Mouse (Mus musculus): Measurements from ENCODE around the gene Cyp2c23. TPM values are rescaled to one million over a fixed set of nuclear protein-coding genes. Genes with fewer than 3 reads are reported as not detected.

The Cyp2c23 gene
- polyA plus RNA-seq, 1 experiment from 2014 or later: not detected

DNA sequence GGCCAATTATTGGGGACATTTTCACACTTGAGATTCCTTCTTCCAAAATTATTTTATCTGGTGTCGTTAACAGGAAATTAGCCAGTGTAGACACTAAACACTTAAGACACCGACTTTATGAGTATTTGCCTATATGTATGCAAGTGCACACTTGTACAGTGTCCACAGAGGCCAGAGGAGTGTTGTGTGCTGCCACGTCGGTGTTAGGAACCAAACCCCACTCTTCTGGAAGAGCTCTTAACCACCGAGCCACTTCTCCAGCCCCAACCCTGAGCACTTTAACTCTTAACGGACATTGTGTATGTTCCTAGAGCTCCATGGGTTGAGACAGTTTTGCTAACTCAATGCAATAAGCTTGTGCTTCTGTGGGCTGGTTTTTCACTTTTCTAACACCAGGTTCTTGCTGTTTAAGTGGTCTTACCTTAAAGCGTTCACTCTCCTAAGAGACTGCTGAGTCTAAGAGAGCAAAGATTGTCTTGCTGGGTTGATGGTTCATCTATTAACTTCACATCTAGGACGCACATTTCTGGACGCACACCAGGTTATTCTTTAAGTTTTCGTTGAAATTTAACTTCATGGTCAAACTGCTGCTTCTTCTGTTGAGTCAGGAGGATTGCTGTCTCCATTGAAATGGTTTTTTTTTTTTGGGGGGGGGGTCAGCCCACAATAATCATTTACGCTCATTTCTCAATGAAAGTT, 3.2 kb upstream of the Cyp2c23 start:
- no peaks in the 10 kb centered on the region for H3K27me3 ChIP-seq (replicated peaks; ENCODE audit: control insufficient read depth, insufficient read depth, low read length)
- no peak overlapping the region for H3K4me3 ChIP-seq (ENCODE audit: low read length)
- no peaks in the 10 kb centered on the region for H3K4me1 ChIP-seq (ENCODE audit: control insufficient read depth, insufficient read depth, low read depth, low read length)
- no peak overlapping the region for H3K4me2 ChIP-seq (ENCODE audit: low read length)
- no peak overlapping the region for H3K27ac ChIP-seq (ENCODE audit: low read depth, low read length)
- 93% methylated on average over 11 of the region's 11 CpGs for WGBS
- no peak overlapping the region for H3K9ac ChIP-seq (ENCODE audit: low read depth, low read length)
- H3K36me3 ChIP-seq (ENCODE audit: control insufficient read depth, insufficient read depth, low read length): peaks cover 7% of the 10 kb centered on the region
- ATAC-seq: no peak
- H3K9me3 ChIP-seq (ENCODE audit: control insufficient read depth, low read length): no peaks in the 10 kb centered on the region

DNA sequence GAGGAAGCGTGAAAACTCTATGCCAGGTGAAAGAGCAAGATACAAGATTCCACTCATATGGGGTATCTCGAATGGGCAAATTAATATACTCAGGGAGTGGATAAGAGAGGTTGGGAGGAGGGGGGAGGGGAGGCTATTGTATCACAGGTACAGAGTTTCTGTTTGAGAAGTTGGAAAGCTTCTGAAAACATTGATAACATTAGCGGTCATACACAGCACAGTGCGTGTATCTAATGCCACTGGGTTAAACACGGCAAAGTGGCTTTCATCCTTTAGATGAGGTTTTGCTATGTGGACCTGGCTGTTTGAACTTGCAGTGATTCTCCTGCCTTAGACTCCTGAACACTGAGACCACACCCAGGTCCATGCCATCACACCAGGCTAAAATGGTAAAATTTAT, 1.0 kb upstream of the Cyp2c23 start:
- no peak overlapping the region for H3K4me3 ChIP-seq (ENCODE audit: low read length)
- no peak overlapping the region for H3K9ac ChIP-seq (ENCODE audit: low read depth, low read length)
- no peaks in the 10 kb centered on the region for H3K4me1 ChIP-seq (ENCODE audit: control insufficient read depth, insufficient read depth, low read depth, low read length)
- no peaks in the 10 kb centered on the region; the same call in 1 of the 2 replicates for H3K36me3 ChIP-seq (ENCODE audit: control insufficient read depth, insufficient read depth, low read length)
- H3K9me3 ChIP-seq (ENCODE audit: control insufficient read depth, low read length): no peaks in the 10 kb centered on the region
- WGBS: 91% methylated on average over 5 of the region's 5 CpGs
- ATAC-seq: no peak
- H3K27me3 ChIP-seq (replicated peaks; ENCODE audit: control insufficient read depth, insufficient read depth, low read length): no peaks in the 10 kb centered on the region
- no peak overlapping the region for H3K27ac ChIP-seq (ENCODE audit: low read depth, low read length)
- H3K4me2 ChIP-seq (ENCODE audit: low read length): no peak overlapping the region

- H3K4me2 ChIP-seq (ENCODE audit: low read length): no peak overlapping the region
- 65% methylated on average over 8 of the region's 8 CpGs for WGBS
- no peak overlapping the region for H3K4me3 ChIP-seq (ENCODE audit: low read length)
- H3K27me3 ChIP-seq (replicated peaks; ENCODE audit: control insufficient read depth, insufficient read depth, low read length): no peaks in the 10 kb centered on the region
- no peaks in the 10 kb centered on the region for H3K36me3 ChIP-seq (ENCODE audit: control insufficient read depth, insufficient read depth, low read length)
- no peaks in the 10 kb centered on the region for H3K4me1 ChIP-seq (ENCODE audit: control insufficient read depth, insufficient read depth, low read depth, low read length)
- H3K27ac ChIP-seq (ENCODE audit: low read depth, low read length): no peak overlapping the region
- no peak overlapping the region for H3K9ac ChIP-seq (ENCODE audit: low read depth, low read length)
- no peak for ATAC-seq
- no peaks in the 10 kb centered on the region for H3K9me3 ChIP-seq (ENCODE audit: control insufficient read depth, low read length)
Observed at GRCm38 (mm10) chr19:44026956-44027530, 2.0 kb downstream of the Cyp2c23 start.

DNA sequence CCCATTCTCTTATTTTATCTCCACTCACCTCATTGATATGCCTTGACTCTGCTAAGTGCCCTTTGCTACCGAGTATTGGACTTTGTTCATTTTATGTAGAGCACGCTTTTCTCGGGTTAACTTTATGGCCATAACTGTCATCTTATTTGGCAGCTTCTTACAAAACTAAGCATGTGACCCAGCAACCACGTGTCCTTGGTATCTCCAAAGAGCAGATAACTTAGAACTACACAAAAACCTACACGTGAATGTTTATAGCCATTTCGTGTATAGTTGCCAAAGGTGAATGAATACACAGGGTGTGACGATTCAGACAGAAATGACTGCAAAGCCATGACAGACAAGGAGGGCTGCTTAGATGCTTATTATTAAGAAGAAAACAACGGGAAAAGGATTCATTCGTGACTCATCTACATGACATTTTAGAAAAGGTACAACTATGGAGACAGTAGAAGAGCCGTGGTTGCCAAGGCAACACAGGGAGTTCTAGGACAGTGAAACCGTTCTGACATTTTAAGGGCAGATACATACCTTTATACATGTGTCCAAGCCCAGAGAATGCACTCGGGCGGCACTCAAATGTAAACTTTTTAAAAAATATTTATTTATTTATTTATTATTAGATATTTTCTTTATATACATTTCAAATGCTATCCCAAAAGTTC, 4.0 kb downstream of the Cyp2c23 start:
- Histone ChIP-seq H3K4me1 (ENCODE audit: control insufficient read depth, insufficient read depth, low read depth, low read length) (no peaks in the 10 kb centered on the region), H3K27me3 (replicated peaks; ENCODE audit: control insufficient read depth, insufficient read depth, low read length) (no peaks in the 10 kb centered on the region), H3K9me3 (ENCODE audit: control insufficient read depth, low read length) (no peaks in the 10 kb centered on the region), H3K27ac (ENCODE audit: low read depth, low read length) (no peak overlapping the region), H3K36me3 (ENCODE audit: control insufficient read depth, insufficient read depth, low read length) (no peaks in the 10 kb centered on the region), H3K9ac (ENCODE audit: low read depth, low read length) (no peak overlapping the region), H3K4me2 (ENCODE audit: low read length) (no peak overlapping the region), H3K4me3 (ENCODE audit: low read length) (no peak overlapping the region)
- ATAC-seq: no peak
- 89% methylated on average over 13 of the region's 13 CpGs for WGBS

DNA sequence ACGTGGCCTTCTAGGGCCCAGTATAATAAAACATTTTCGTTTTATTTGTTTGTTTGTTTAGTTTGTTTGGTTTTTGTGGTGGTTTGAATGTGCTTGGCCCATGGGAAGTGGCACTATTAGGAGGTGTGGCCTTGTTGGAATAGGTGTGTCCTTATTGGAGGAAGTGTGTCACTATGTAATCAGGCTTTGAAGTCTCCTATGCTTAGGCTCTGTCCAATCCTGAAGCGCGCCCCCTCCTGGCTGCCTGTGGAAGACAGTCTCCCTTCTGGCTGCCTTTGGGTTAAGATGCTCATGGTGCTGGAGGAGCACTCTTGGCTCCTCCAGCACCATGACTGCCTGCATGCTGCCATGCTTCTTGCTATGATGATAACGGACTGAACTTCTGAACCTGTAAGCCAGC, 5.9 kb downstream of the Cyp2c23 start:
- no peak overlapping the region for H3K27ac ChIP-seq (ENCODE audit: low read depth, low read length)
- no peaks in the 10 kb centered on the region for H3K27me3 ChIP-seq (replicated peaks; ENCODE audit: control insufficient read depth, insufficient read depth, low read length)
- ATAC-seq: no peak
- H3K4me1 ChIP-seq (ENCODE audit: control insufficient read depth, insufficient read depth, low read depth, low read length): no peaks in the 10 kb centered on the region
- H3K4me2 ChIP-seq (ENCODE audit: low read length): no peak overlapping the region
- H3K36me3 ChIP-seq (ENCODE audit: control insufficient read depth, insufficient read depth, low read length): no peaks in the 10 kb centered on the region
- no peaks in the 10 kb centered on the region for H3K9me3 ChIP-seq (ENCODE audit: control insufficient read depth, low read length)
- 67% methylated on average over 5 of the region's 5 CpGs for WGBS
- H3K4me3 ChIP-seq (ENCODE audit: low read length): no peak overlapping the region
- H3K9ac ChIP-seq (ENCODE audit: low read depth, low read length): no peak overlapping the region

DNA sequence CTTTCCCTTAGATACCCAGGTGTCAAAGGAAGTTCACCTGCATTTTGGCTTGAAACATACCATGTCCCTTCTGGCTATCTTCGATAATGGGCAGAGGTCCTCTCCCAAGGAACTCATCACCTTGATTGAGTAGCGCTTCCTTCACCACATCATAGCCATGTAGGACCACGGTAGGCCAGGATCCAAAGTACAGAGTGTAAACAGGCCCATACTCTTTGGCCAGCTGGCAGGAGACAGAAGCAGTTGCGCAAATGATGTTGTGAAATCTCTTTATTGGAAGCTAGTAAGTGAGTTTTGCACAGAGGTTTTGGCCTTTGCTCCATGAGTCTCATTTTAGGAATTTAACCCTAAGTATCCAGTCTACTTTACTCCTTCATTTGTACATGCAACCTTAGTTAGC, 7.5 kb downstream of the Cyp2c23 start:
- Histone ChIP-seq H3K9ac (ENCODE audit: low read depth, low read length) (no peak overlapping the region), H3K4me3 (ENCODE audit: low read length) (no peak overlapping the region), H3K4me2 (ENCODE audit: low read length) (no peak overlapping the region), H3K27ac (ENCODE audit: low read depth, low read length) (no peak overlapping the region), H3K4me1 (ENCODE audit: control insufficient read depth, insufficient read depth, low read depth, low read length) (no peaks in the 10 kb centered on the region), H3K36me3 (ENCODE audit: control insufficient read depth, insufficient read depth, low read length) (no peaks in the 10 kb centered on the region), H3K27me3 (replicated peaks; ENCODE audit: control insufficient read depth, insufficient read depth, low read length) (no peaks in the 10 kb centered on the region), H3K9me3 (ENCODE audit: control insufficient read depth, low read length) (no peaks in the 10 kb centered on the region)
- ATAC-seq: no peak
- WGBS: 89% methylated on average over 4 of the region's 4 CpGs

DNA sequence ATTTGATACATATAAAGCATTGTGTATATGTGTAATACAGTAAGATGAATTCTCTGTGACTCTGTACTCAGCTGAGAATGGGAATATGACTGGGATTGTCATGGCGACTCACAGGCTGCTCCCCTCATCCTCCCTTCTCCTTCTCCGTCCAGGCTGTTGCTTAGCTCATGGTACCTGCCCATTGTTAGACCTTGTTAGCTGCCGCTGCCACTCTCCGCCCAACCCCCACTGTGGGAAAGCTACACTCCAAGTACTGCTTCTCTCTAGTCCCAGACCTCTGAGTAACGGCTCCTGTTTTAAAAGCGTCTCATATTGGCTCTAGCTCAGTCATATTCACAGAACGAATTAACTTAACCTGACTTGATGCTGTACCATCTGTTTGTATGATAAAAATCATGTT, 9.3 kb downstream of the Cyp2c23 start:
- no peak for ATAC-seq
- no peak overlapping the region for H3K9ac ChIP-seq (ENCODE audit: low read depth, low read length)
- H3K27ac ChIP-seq (ENCODE audit: low read depth, low read length): no peak overlapping the region
- H3K36me3 ChIP-seq (ENCODE audit: control insufficient read depth, insufficient read depth, low read length): no peaks in the 10 kb centered on the region
- H3K4me3 ChIP-seq (ENCODE audit: low read length): no peak overlapping the region
- H3K4me2 ChIP-seq (ENCODE audit: low read length): no peak overlapping the region
- WGBS: 60% methylated on average over 7 of the region's 7 CpGs
- no peaks in the 10 kb centered on the region for H3K9me3 ChIP-seq (ENCODE audit: control insufficient read depth, low read length)
- H3K27me3 ChIP-seq (replicated peaks; ENCODE audit: control insufficient read depth, insufficient read depth, low read length): no peaks in the 10 kb centered on the region
- H3K4me1 ChIP-seq (ENCODE audit: control insufficient read depth, insufficient read depth, low read depth, low read length): no peaks in the 10 kb centered on the region

GRCm38 (mm10) chr19:44013862-44014261, 15.1 kb downstream of the Cyp2c23 start:
- Histone ChIP-seq H3K27me3 (replicated peaks; ENCODE audit: control insufficient read depth, insufficient read depth, low read length) (no peaks in the 10 kb centered on the region), H3K36me3 (ENCODE audit: control insufficient read depth, insufficient read depth, low read length) (no peaks in the 10 kb centered on the region), H3K9me3 (ENCODE audit: control insufficient read depth, low read length) (no peaks in the 10 kb centered on the region), H3K4me1 (ENCODE audit: control insufficient read depth, insufficient read depth, low read depth, low read length) (no peaks in the 10 kb centered on the region), H3K9ac (ENCODE audit: low read depth, low read length) (no peak overlapping the region), H3K4me3 (ENCODE audit: low read length) (no peak overlapping the region), H3K4me2 (ENCODE audit: low read length) (no peak overlapping the region), H3K27ac (ENCODE audit: low read depth, low read length) (no peak overlapping the region)
- no peak for ATAC-seq
- 89% methylated on average over 6 of the region's 6 CpGs for WGBS

DNA sequence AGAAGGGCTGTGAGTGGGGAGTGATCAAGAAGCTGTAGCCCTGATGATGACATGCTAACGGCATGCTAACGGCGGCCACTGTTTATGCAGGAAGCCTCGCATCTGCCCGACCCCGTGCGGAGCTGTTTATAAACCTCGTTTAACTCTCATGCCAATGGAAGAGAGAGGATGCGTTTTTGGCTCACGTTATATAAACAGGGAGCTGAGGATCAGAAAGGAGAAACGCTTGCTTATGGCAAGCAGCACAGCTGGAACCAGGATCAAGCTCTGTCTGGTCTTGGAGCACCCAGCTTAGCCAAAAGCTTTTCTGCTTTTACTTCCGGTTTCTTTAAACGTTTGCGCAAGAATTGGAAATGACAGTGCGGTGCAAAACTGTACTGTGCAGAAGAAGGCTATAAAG, 20.2 kb downstream of the Cyp2c23 start:
- Histone ChIP-seq H3K27me3 (replicated peaks; ENCODE audit: control insufficient read depth, insufficient read depth, low read length) (no peaks in the 10 kb centered on the region), H3K9ac (ENCODE audit: low read depth, low read length) (no peak overlapping the region), H3K27ac (ENCODE audit: low read depth, low read length) (no peak overlapping the region), H3K4me3 (ENCODE audit: low read length) (no peak overlapping the region), H3K4me1 (ENCODE audit: control insufficient read depth, insufficient read depth, low read depth, low read length) (no peaks in the 10 kb centered on the region), H3K36me3 (ENCODE audit: control insufficient read depth, insufficient read depth, low read length) (no peaks in the 10 kb centered on the region), H3K4me2 (ENCODE audit: low read length) (no peak overlapping the region), H3K9me3 (ENCODE audit: control insufficient read depth, low read length) (no peaks in the 10 kb centered on the region)
- no peak for ATAC-seq
- WGBS: 75% methylated on average over 15 of the region's 15 CpGs

All from hindbrain, embryonic 16.5 days (tissue).